Mouse (Mus musculus) embryonic facial prominence, embryonic 12.5 days (tissue): ENCODE data around the gene Zfp280d. TPM values are rescaled to one million over a fixed set of nuclear protein-coding genes. Genes with fewer than 3 reads are reported as not detected.

Experiments
- ATAC-seq: fragments of 200-750 bp; cut with Nextera tagmentation; 2 replicates; pipeline ENCODE4 v1.8.0; 2017; ENCODE audit not compliant: insufficient number of reproducible peaks, insufficient read depth, low FRiP score, low TSS enrichment
- H3K27ac ChIP-seq: fragments of 300-500 bp; sonication (generic); 2 replicates; pipeline ENCODE4 v1.5.1; 2016; ENCODE audit warnings: mild to moderate bottlenecking
- H3K27me3 ChIP-seq: fragments of 300-500 bp; sonication (generic); 2 replicates; pipeline ENCODE4 v1.6.1; 2016; ENCODE audit warnings: mild to moderate bottlenecking, moderate library complexity
- H3K36me3 ChIP-seq: fragments of 300-500 bp; sonication (generic); 2 replicates; pipeline ENCODE4 v1.6.1; 2016; ENCODE audit warnings: mild to moderate bottlenecking
- H3K4me1 ChIP-seq: fragments of 300-500 bp; sonication (generic); 2 replicates; pipeline ENCODE4 v1.6.1; 2016
- H3K4me2 ChIP-seq: fragments of 300-500 bp; sonication (generic); replicated peaks from 2 replicates; pipeline ENCODE4 v1.6.1; 2016; ENCODE audit warnings: mild to moderate bottlenecking, moderate library complexity
- H3K4me3 ChIP-seq: fragments of 300-500 bp; sonication (generic); 2 replicates; pipeline ENCODE4 v1.5.1; 2016; ENCODE audit warnings: mild to moderate bottlenecking
- H3K9ac ChIP-seq: fragments of 300-500 bp; sonication (generic); 2 replicates; pipeline ENCODE4 v1.6.1; 2016; ENCODE audit warnings: mild to moderate bottlenecking, moderate library complexity
- H3K9me3 ChIP-seq: fragments of 300-500 bp; sonication (generic); 2 replicates; pipeline ENCODE4 v1.6.1; 2016; ENCODE audit warnings: mild to moderate bottlenecking, moderate library complexity
- whole genome bisulfite sequencing: fragments of 180-500 bp; shearing (Covaris S2); methylation state at CpG from one replicate; pipeline ENCODE4 v1.1.7; 2016; 5-methylcytosine and 5-hydroxymethylcytosine counted together
- polyA plus RNA-seq: library from polyadenylated mRNA; unstranded; fragments of >200 nt; fragmentation: Nextera tagmentation; extraction: Ambion mirVana; gene quantifications from 2 replicates; pipeline ENCODE4 v1.2.1, GENCODE M21; 2016

Zfp280d gene
- polyA plus RNA-seq, 1 experiment from 2014 or later = 56.4 TPM

DNA sequence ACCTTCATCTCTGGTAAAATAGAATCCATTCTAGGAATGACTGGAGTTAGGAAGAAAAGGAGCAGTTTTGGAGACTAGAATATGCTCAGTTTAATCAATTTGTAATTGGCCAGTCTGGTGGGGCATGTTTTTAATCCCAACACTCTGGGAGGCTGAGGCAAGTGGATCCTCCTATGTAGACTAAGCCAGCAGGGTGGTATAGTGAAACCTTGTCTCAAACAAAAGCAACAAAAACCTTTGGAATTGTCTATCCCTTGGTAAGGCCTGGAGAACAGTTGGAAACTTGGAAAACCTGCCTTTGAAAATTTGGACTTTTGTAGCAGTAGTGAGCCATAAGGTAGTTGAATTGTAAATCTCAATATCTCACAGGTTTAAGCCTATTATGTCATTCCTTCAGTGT lies 2.3 kb downstream of the Zfp280d start:
- Histone ChIP-seq H3K27ac (no peak overlapping the region), H3K4me3 (no peak overlapping the region), H3K4me2 (no peak overlapping the region), H3K9ac (no peak overlapping the region), H3K4me1 (peaks cover 8% of the 10 kb centered on the region), H3K9me3 (no peaks in the 10 kb centered on the region), H3K36me3 (no peaks in the 10 kb centered on the region), H3K27me3 (no peaks in the 10 kb centered on the region)
- no peak for ATAC-seq

DNA sequence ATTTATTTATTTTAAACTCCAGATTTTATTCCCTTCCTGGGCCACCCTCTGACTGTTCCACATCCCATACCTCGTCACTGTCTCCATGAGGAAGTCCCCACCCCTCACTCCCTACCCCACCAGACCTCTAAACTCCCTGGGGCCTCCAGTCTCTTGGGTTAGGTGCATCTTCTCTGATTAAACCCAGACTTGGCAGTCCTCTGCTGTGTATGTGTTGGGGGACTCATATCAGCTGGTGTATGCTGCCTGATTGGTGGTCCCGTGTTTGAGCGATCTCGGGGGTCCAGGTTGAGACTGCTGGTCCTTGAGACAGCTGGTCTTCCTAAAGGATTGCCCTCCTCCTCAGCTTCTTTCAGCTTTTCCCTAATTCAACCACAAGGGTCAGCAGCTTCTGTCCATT lies 5.3 kb downstream of the Zfp280d start:
- H3K27ac ChIP-seq = no peak overlapping the region
- H3K4me2 ChIP-seq = no peak overlapping the region
- no peak overlapping the region for H3K9ac ChIP-seq
- no peak overlapping the region for H3K4me3 ChIP-seq
- WGBS = 90% methylated on average over 4 of the region's 4 CpGs
- no peak for ATAC-seq
- H3K4me1 ChIP-seq = peaks cover 8% of the 10 kb centered on the region
- no peaks in the 10 kb centered on the region for H3K27me3 ChIP-seq
- no peaks in the 10 kb centered on the region for H3K9me3 ChIP-seq
- H3K36me3 ChIP-seq = no peaks in the 10 kb centered on the region

DNA sequence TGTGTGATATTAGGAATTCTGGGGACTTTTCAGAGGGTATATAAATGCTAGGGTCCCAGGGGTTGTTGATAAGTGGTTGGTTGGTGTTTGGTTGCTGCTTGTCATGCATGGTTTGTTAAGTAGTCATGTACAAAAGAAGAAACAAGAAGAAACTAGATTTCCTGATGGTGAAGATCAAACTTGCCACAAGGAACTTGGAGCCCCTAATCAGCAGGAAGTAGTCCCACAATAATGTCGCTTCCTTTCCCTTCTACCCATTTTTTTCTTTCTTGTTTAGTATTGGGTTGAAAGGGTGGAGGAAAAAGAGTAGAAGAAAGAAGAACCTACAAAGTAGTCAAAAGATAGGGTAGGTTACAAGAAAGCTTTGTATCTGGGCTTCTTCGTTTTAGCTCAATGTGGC lies 13.0 kb downstream of the Zfp280d start:
- H3K27me3 ChIP-seq = no peaks in the 10 kb centered on the region
- no peak overlapping the region for H3K27ac ChIP-seq
- H3K4me3 ChIP-seq = no peak overlapping the region
- H3K4me2 ChIP-seq = no peak overlapping the region
- no peaks in the 10 kb centered on the region for H3K4me1 ChIP-seq
- ATAC-seq = no peak
- no peaks in the 10 kb centered on the region for H3K9me3 ChIP-seq
- no peak overlapping the region for H3K9ac ChIP-seq
- WGBS = 88% methylated on average over 2 of the region's 2 CpGs
- H3K36me3 ChIP-seq = peaks cover 6% of the 10 kb centered on the region; the same call in 1 of the 2 replicates

DNA sequence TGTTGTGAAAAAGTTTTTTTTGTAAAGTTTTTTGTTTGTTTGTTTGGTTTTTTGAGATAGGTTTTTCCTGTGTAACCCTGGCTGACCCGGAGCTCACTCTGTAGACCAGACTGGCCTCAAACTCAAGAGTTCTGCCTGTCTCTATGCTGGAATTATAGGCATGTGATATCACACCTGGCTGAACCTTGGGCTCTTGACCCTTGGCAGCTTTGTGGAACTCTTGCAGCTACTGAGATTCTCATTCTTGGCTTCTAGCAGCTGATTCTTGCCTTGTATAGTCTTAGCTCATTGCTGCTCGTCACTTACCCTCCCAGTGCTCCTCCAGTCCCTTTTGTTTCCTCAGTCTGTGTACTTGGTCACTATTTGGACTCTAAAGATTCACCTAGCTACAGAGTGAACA lies 13.6 kb downstream of the Zfp280d start:
- no peak overlapping the region for H3K9ac ChIP-seq
- peaks cover 6% of the 10 kb centered on the region; the same call in 1 of the 2 replicates for H3K36me3 ChIP-seq
- WGBS = 89% methylated on average over 2 of the region's 2 CpGs
- H3K4me3 ChIP-seq = no peak overlapping the region
- no peaks in the 10 kb centered on the region for H3K9me3 ChIP-seq
- no peak overlapping the region for H3K4me2 ChIP-seq
- no peaks in the 10 kb centered on the region for H3K27me3 ChIP-seq
- no peak for ATAC-seq
- no peak overlapping the region for H3K27ac ChIP-seq
- no peaks in the 10 kb centered on the region for H3K4me1 ChIP-seq

DNA sequence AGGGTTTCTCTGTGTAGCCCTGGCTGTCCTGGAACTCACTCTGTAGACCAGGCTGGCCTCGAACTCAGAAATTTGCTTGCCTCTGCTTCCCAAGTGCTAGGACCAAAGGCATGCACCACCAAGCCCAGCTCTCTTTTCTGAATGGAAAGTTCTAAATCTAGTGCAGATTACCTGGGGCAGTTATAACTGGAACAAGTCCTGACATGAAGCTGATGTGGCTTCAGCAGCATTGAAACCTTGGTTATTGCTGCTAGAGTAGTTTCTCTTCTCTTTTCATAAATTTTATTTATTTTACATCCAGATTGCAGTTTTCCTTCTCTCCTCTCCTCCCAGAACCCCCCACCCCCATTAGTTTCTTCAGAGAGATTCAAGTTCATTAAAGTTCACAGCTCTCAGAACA lies 14.4 kb downstream of the Zfp280d start:
- Histone ChIP-seq H3K4me2 (no peak overlapping the region), H3K4me1 (no peaks in the 10 kb centered on the region), H3K27me3 (no peaks in the 10 kb centered on the region), H3K9me3 (no peaks in the 10 kb centered on the region), H3K36me3 (peaks cover 6% of the 10 kb centered on the region; the same call in 1 of the 2 replicates), H3K27ac (no peak overlapping the region), H3K4me3 (no peak overlapping the region), H3K9ac (no peak overlapping the region)
- 96% methylated on average over 1 of the region's 1 CpGs for WGBS
- ATAC-seq = no peak

DNA sequence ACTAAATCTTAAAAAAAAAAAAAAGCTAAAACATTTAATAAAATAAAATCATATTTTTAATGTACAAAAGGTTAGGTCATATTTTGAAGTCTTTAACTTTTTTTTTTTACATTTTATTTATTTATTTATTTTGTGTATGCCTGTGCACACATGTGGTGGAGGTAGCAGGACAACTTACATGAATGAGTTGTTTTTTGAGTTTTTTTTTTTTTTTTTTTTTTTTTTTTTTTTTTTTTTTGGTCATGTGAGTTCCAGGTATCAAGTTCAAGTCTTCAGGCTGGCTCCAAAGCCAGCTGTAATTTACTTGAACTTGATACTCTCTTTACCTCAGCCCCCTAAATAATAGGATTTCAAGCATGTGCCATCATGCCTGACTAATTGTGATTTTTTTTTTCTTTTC lies 19.4 kb downstream of the Zfp280d start:
- Histone ChIP-seq H3K4me1 (no peaks in the 10 kb centered on the region), H3K9ac (no peak overlapping the region), H3K4me2 (no peak overlapping the region), H3K9me3 (no peaks in the 10 kb centered on the region), H3K4me3 (no peak overlapping the region), H3K27me3 (no peaks in the 10 kb centered on the region), H3K27ac (no peak overlapping the region), H3K36me3 (peaks cover 6% of the 10 kb centered on the region; the same call in 1 of the 2 replicates)
- ATAC-seq = no peak

DNA sequence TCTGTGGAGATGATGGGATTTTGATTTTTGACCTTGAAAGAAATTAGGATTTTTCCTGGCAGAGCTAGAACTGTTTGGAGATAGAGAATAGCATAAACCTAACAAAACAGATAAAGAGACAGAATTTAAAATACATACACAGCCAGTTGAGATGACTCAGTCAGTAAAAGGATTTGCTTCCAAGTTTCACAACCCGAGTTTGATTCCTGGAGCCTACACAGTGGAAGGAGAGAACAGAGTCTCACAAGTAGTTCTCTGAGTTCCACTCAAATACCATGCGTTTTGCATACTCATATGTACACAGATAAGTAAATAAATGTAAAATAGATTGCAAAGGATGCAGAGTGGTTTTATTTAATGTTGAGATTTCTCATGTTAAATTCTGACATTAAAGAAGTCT lies 35.1 kb downstream of the Zfp280d start:
- Histone ChIP-seq H3K4me3 (no peak overlapping the region), H3K27ac (no peak overlapping the region), H3K4me2 (no peak overlapping the region), H3K4me1 (no peaks in the 10 kb centered on the region), H3K36me3 (peaks cover 14% of the 10 kb centered on the region), H3K27me3 (no peaks in the 10 kb centered on the region), H3K9me3 (no peaks in the 10 kb centered on the region), H3K9ac (no peak overlapping the region)
- no peak for ATAC-seq
- WGBS = 88% methylated on average over 2 of the region's 2 CpGs

DNA sequence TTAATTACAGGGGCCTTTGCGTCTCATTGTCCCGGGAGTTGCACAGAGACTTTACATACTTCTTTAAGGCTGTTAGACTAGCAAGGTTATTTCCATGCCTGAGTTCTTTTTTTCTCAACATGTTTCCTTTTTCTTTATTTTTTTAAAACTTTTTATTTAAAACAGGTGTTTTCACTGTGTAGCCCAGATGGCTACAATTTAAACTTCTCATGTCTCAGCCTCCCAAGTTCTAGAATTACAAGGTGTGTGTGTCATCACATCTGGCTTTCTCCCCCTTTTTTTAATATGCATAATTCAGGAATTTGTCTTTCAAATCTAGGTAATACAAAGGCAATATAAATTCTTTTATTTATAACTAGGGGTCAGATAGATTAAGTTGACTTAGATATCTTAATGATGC lies 58.6 kb downstream of the Zfp280d start:
- H3K36me3 ChIP-seq = peaks cover 9% of the 10 kb centered on the region; the same call in 1 of the 2 replicates
- no peaks in the 10 kb centered on the region for H3K4me1 ChIP-seq
- ATAC-seq = no peak
- no peak overlapping the region for H3K4me2 ChIP-seq
- H3K9me3 ChIP-seq = no peaks in the 10 kb centered on the region
- no peaks in the 10 kb centered on the region for H3K27me3 ChIP-seq
- H3K9ac ChIP-seq = no peak overlapping the region
- no peak overlapping the region for H3K27ac ChIP-seq
- H3K4me3 ChIP-seq = no peak overlapping the region
- 36% methylated on average over 2 of the region's 2 CpGs for WGBS

DNA sequence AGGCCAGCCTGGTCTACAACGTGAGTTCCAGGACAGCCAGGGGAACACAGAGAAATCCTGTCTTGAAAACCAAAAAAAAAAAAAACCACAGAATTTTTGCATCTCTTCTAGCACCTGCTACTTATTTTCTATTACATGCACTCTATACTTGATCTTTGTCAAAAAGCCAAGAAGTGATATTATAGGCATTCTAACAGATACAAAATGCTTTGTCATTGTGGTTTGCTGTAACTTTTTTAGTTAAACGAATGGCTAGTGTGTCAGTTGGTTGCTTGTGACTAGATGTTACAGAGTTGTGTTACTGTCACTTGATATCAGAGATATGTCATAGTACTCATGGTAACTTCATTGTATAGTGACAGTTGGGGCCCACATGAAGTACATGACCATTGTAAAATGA lies 61.4 kb downstream of the Zfp280d start:
- WGBS = 82% methylated on average over 2 of the region's 2 CpGs
- no peak overlapping the region for H3K4me3 ChIP-seq
- peaks cover 14% of the 10 kb centered on the region for H3K36me3 ChIP-seq
- no peak overlapping the region for H3K9ac ChIP-seq
- no peaks in the 10 kb centered on the region for H3K9me3 ChIP-seq
- no peaks in the 10 kb centered on the region for H3K27me3 ChIP-seq
- no peak overlapping the region for H3K4me2 ChIP-seq
- H3K27ac ChIP-seq = no peak overlapping the region
- ATAC-seq = no peak
- H3K4me1 ChIP-seq = no peaks in the 10 kb centered on the region

DNA sequence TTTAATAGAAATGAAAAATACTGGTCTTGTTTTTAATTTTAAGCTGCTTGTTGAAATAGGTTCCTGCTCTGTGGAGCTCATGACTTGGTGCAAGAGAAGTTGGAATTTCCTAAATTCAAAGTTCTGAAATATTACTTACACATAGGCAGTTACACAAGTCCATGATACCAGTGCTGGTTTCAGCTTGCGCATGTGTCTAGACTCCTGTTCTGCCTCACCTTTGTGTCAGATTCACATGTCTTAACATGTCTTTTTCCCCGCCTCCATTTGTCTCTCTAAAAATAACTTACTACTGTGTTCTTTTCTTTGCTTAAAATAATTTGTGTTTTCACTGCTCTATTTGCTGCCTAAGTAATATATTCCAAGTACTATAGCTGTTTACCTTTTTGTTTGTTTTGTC lies 64.5 kb downstream of the Zfp280d start:
- H3K9me3 ChIP-seq = no peaks in the 10 kb centered on the region
- peaks cover 7% of the 10 kb centered on the region; the same call in 1 of the 2 replicates for H3K4me1 ChIP-seq
- ATAC-seq = no peak
- H3K4me3 ChIP-seq = no peak overlapping the region
- no peak overlapping the region for H3K4me2 ChIP-seq
- WGBS = 90% methylated on average over 2 of the region's 2 CpGs
- peaks cover 9% of the 10 kb centered on the region for H3K36me3 ChIP-seq
- H3K9ac ChIP-seq = no peak overlapping the region
- H3K27me3 ChIP-seq = no peaks in the 10 kb centered on the region
- H3K27ac ChIP-seq = no peak overlapping the region

DNA sequence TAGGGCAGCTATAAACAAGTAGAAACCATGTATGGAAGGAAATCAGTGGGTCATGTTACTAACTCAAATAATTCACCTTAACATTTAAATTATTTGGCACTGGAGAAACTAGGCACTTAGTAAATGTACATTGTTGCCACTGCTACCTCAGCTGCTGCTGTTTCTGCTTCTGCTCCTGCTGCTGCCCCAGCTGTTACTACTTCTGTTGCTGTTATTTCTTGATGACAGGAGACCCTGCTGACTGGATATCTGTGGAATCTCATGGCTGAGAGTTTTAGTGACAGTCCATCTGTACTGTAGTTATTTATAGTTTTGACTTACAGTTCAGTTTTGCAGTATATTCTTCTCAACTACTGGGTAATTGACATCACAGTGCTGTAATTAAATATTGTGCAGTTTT lies 69.2 kb downstream of the Zfp280d start:
- Histone ChIP-seq H3K36me3 (peaks cover 15% of the 10 kb centered on the region), H3K9me3 (no peaks in the 10 kb centered on the region), H3K27ac (0 out of 2 replicates have a peak overlapping the region, but pooled peaks have one; percentile 36), H3K9ac (no peak overlapping the region), H3K4me1 (peaks cover 9% of the 10 kb centered on the region; the same call in 1 of the 2 replicates), H3K27me3 (no peaks in the 10 kb centered on the region), H3K4me2 (no peak overlapping the region), H3K4me3 (no peak overlapping the region)
- ATAC-seq = no peak

DNA sequence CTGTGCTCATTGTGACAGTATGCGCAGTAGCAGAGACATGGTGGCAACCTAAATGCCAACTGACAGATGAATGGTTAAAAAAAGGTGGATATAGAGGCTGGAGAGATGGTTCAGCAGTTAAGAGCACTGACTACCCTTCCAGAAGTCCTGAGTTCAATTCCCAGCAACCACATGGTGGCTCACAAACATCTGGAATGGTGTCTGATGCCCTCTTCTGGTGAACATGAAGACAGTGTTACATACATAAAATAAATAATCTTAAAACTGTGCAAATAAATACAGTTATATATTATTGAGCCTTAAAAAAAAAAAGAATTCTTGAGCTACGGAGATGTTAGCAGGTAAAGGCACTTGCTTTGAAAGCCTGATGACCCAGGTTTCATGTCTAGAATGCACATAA lies 97.7 kb downstream of the Zfp280d start:
- WGBS = 91% methylated on average over 2 of the region's 2 CpGs
- H3K9ac ChIP-seq = no peak overlapping the region
- H3K9me3 ChIP-seq = no peaks in the 10 kb centered on the region

DNA sequence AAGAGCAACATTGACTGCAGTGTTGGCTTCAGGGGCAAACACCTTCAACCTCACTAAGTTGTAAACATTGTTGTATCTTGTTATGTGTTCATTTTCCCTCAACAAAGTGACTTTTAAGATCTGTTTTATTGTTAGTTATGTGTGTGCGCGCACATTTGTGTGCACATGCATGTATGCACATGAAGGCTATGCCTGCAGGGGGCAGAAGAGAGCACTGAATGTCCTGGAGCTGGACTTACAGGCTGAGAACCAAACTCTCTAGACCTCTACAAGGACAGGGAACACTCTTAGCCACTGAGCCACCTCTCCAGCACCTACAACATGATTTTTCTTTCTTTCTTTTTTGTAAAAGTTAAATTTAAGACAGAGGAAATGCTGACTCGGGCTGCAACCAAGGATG lies 99.4 kb downstream of the Zfp280d start:
- WGBS = 96% methylated on average over 3 of the region's 3 CpGs
- ATAC-seq = no peak
- Histone ChIP-seq H3K27ac (no peak overlapping the region), H3K36me3 (no peaks in the 10 kb centered on the region), H3K9me3 (no peaks in the 10 kb centered on the region), H3K27me3 (no peaks in the 10 kb centered on the region), H3K4me1 (no peaks in the 10 kb centered on the region), H3K4me3 (no peak overlapping the region), H3K9ac (no peak overlapping the region), H3K4me2 (no peak overlapping the region)

More for the DNA sequence above, 97.7 kb downstream of the Zfp280d start:
- Histone ChIP-seq H3K27ac (no peak overlapping the region), H3K36me3 (no peaks in the 10 kb centered on the region), H3K4me2 (no peak overlapping the region), H3K27me3 (no peaks in the 10 kb centered on the region), H3K4me3 (no peak overlapping the region), H3K4me1 (no peaks in the 10 kb centered on the region)
- ATAC-seq = no peak
